Mouse (Mus musculus) ovary, adult 18-20 months (tissue): ENCODE results near the gene Atxn7.
"Not testable (repeated sequence)": the region's sequence is repeated elsewhere in the genome, so short reads cannot be mapped to it uniquely, and the experiment has no call there.

Experiments used
- DNase-seq: peaks from one replicate; pipeline ENCODE4 v3.0.0; 2022; ENCODE audit warnings: low spot score, mixed read lengths

Atxn7 gene

DNA sequence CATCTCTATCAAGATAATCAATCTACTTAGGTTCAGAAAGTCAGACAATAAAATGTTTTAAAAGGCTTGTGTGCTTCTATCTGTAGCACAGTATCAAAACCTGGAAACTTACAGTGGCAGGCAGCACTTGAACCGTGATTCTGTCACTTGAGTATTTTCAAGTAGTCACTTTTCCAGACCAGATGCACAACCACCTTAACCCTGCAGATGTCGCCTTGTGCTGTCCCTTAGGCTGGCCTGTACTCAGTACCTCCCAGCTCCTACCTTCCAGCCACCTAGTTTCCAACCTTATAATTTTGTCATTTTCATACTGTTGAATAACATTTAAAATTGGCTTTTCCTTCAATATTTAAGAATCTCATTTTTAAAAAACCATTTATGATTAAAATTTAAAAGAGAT is 20.9 kb downstream of the Atxn7 start:
- DNase-seq: no peak

- no peak for DNase-seq
Observed at GRCm38 (mm10) chr14:13988397-13988796, 27.2 kb downstream of the Atxn7 start.

- DNase-seq: no peak
Observed at GRCm38 (mm10) chr14:13990741-13991140, 29.5 kb downstream of the Atxn7 start.

GRCm38 (mm10) chr14:13995206-13996097 is 34.2 kb downstream of the Atxn7 start:
- DNase-seq: no peak

- DNase-seq: no peak
Observed at GRCm38 (mm10) chr14:14002771-14003170, 41.5 kb downstream of the Atxn7 start.

GRCm38 (mm10) chr14:14009712-14010111 is 48.5 kb downstream of the Atxn7 start:
- DNase-seq: no peak

DNA sequence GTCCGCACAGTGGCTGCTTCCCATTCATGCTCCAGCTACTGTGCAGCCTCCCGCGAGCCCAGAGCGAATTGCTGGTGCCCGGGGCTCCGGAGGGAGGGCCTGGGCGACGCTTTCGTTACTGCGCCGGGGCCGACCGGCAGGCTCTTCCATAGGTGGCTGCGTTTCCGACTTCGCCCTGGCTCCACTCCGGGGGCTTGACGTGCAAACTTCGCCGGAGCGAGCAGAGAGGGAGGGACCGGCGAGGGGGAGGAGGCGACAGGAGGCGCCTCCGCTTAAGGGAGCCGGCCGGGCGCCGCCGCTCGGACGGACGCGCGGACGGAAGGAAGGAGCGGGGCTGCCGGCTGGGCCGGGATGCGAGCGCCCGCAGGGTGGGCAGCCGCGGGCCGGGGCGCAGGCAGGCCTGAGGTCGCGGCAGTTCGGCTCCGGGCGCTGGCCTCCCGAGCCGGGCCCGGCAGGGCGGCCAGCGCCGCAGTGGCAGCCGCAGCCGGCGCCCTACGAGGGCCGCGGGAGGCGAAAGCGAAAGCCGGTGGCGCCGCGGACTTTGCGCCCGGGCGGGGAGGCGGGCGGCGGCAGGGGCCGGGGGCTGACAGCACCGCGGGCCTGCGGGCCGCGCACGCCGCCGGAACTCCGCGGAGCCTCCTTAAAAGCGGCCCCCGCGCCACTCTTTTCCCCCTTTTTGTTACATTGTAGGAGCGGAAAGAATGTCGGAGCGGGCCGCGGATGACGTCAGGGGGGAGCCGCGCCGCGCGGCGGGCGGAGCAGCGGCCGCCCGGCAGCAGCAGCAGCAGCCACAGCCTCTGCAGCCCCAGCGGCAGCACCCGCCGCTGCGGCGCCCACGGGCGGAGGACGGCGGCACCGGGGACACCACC is 51.4 kb downstream of the Atxn7 start:
- DNase-seq: peak; percentile 82

DNA sequence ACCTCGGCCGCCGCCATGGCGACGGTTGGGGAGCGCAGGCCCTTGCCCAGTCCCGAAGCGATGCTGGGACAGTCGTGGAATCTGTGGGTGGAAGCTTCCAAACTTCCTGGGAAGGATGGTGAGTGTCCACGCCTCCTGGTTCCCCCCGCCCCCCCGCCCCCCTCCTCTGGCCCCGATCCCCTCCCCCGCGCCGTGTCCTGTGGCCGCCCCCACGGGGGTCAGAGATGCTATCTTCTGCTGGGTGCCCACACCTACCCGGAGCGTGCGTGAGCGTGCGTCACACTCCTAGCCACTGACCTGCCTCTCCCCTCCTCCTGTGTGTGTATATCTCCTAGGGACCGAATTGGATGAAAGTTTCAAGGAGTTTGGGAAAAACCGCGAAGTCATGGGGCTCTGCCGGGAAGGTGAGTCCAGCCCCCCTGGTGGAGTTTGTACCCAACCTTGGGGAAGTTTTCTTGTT is 52.0 kb downstream of the Atxn7 start:
- peak; percentile 16 for DNase-seq

GRCm38 (mm10) chr14:14014636-14015375 is 53.6 kb downstream of the Atxn7 start:
- no peak for DNase-seq

GRCm38 (mm10) chr14:14019155-14019894 is 58.1 kb downstream of the Atxn7 start:
- no peak for DNase-seq

- no peak for DNase-seq
Observed at GRCm38 (mm10) chr14:14021244-14021643, 60.0 kb downstream of the Atxn7 start.

GRCm38 (mm10) chr14:14025870-14026269 is 64.6 kb downstream of the Atxn7 start:
- no peak for DNase-seq

DNA sequence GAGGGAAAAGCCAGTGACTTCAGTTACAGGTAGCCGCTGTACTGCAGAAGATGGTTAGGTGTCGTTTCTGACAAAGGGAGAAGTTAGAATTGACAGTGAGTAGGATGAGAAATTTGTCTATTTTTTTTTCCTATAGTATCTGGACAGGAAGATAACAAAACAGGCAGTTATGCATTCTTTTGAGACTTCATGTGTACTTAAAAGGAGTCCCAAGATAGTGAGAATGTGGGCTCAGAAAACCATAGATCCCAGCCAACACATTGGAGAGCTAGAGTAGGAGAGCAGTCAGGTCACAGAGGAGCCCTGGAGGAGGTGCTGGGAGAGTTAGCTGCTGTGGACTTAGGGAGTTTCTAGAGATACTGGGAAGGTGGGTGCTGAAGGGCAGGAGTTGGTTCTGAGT is 69.4 kb downstream of the Atxn7 start:
- DNase-seq: no peak

- no peak for DNase-seq
Observed at GRCm38 (mm10) chr14:14032842-14033241, 71.6 kb downstream of the Atxn7 start.

DNA sequence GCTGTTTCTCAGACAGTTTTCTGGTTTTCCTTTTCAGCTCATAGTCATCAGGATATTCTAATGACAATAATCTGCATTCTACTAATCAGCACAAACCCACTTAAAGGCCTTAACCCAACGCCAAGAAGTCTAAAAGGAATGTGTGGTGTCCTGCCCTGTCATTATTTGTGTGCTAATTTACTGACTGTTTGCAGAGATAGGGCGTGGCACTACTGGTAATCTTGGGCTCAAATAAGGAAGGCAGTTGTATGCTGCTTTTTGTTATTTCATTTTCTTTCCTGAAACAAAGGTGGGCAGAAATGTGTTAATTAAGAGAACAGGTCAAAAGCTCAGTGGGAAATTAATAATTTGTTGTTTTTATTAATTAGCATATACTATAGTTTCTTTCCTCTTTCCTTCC is 75.1 kb downstream of the Atxn7 start:
- no peak for DNase-seq

- no peak for DNase-seq
Observed at GRCm38 (mm10) chr14:14038233-14038632, 77.0 kb downstream of the Atxn7 start.

- no peak for DNase-seq
Observed at GRCm38 (mm10) chr14:14042336-14042735, 81.1 kb downstream of the Atxn7 start.

DNA sequence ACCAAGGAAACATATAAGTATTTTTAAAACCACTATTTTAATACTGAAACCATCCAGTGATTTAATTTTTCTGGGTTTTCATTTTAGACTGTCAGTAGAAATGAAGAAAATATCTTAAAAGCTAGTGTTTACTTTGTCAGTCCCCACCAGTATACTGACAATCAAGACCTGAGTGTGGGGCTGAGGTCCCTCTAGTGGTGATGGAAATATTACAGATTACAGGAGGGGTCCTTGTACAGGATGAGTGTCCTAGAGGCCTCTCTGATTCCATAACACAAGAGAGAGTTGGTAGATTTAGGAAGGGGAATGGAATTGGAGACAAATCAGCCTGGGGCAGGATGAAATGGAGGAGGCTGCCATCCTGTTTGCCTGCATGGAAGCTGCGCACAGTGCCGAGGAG is 93.1 kb downstream of the Atxn7 start:
- DNase-seq: no peak

- DNase-seq: not testable (repeated sequence)
Observed at GRCm38 (mm10) chr14:14059606-14060005, 98.4 kb downstream of the Atxn7 start.

GRCm38 (mm10) chr14:14062531-14063245 is 101.4 kb downstream of the Atxn7 start:
- DNase-seq: no peak

- DNase-seq: no peak
Observed at GRCm38 (mm10) chr14:14063382-14063781, 102.1 kb downstream of the Atxn7 start.
